Mouse (Mus musculus) forebrain, postnatal 0 days (tissue): Measurements from ENCODE around the gene 2700097O09Rik. TPM values are rescaled to one million over a fixed set of nuclear protein-coding genes. Genes with fewer than 3 reads are reported as not detected.

Source experiments
- ATAC-seq: fragments of 200-750 bp; cut with Nextera tagmentation; 2 replicates; pipeline ENCODE4 v1.8.0; 2017; ENCODE audit warnings: mild to moderate bottlenecking, moderate library complexity
- DNase-seq: peaks from one replicate; pipeline ENCODE4 v3.0.0-alpha.2; 2015
- H3K27ac ChIP-seq: fragments of 300-500 bp; sonication (generic); 2 replicates; pipeline ENCODE4 v1.5.1; 2014; ENCODE audit warnings: low read depth, mild to moderate bottlenecking, antibody characterized with exemption, low read length, moderate library complexity, mixed read lengths
- H3K27me3 ChIP-seq: fragments of 300-500 bp; sonication (generic); 2 replicates; pipeline ENCODE4 v1.6.1; 2014; ENCODE audit warnings: mild to moderate bottlenecking, low read length, mixed read lengths; ENCODE audit not compliant: insufficient read depth
- H3K36me3 ChIP-seq: fragments of 300-500 bp; sonication (generic); 2 replicates; pipeline ENCODE4 v1.6.1; 2014; ENCODE audit warnings: mild to moderate bottlenecking, moderate library complexity; ENCODE audit not compliant: insufficient read depth
- H3K4me1 ChIP-seq: fragments of 300-500 bp; sonication (generic); 2 replicates; pipeline ENCODE4 v1.6.1; 2014; ENCODE audit warnings: antibody characterized with exemption; ENCODE audit not compliant: insufficient read depth
- H3K4me2 ChIP-seq: fragments of 300-500 bp; sonication (generic); 2 replicates; pipeline ENCODE4 v1.6.1; 2014; ENCODE audit warnings: low read depth, mild to moderate bottlenecking, moderate library complexity
- H3K4me3 ChIP-seq: fragments of 300-500 bp; sonication (generic); 2 replicates; pipeline ENCODE4 v1.5.1; 2014; ENCODE audit warnings: low read depth, low read length, mixed read lengths
- H3K9ac ChIP-seq: fragments of 300-500 bp; sonication (generic); 2 replicates; pipeline ENCODE4 v1.6.1; 2014; ENCODE audit warnings: mild to moderate bottlenecking
- H3K9me3 ChIP-seq: fragments of 300-500 bp; sonication (generic); 2 replicates; pipeline ENCODE4 v1.6.1; 2016; ENCODE audit warnings: low read length
- CTCF ChIP-seq: sonication (generic); IDR thresholded peaks from 2 replicates; pipeline ENCODE4 v1.5.1; 2016; ENCODE audit warnings: antibody characterized with exemption, control low read depth, low read depth
- WGBS: fragments of 180-500 bp; shearing (Covaris S2); extraction: QIAGEN DNeasy Blood & Tissue Kit; methylation state at CpG from one replicate; pipeline ENCODE4 v1.1.7; 2014; 5-methylcytosine and 5-hydroxymethylcytosine counted together
- polyA plus RNA-seq: library from polyadenylated mRNA; unstranded; fragments of >200 nt; fragmentation: Nextera tagmentation; extraction: Ambion mirVana; gene quantifications from 2 replicates; pipeline ENCODE4 v1.2.1, GENCODE M21; 2015
- total RNA-seq: library from RNA; depleted of rRNA; stranded (reverse); fragments of >200 nt; gene quantifications from 2 replicates; pipeline ENCODE4 v1.2.3, GENCODE M21; 2014

Gene 2700097O09Rik
- total and polyA plus RNA-seq, 2 experiments from 2014 or later, result 15.6 to 19.3 TPM

DNA sequence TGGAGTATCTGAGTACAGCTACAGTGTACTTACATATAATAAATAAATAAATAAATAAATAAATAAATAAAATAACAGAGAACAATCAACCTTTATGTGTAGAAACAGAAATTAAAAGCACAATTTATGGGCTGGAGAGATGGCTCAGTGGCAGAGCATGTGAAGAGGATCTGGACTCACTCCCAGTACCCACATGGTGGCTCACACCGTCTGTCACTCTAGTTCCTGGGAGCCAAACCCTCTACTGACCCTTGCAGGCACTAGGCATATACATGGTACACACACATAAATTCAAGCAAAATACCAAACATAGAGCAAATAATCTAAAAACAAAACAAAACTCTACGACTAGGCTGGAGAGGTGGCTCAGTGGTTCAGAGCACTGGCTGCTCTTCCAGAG, 4.6 kb downstream of the 2700097O09Rik start:
- ATAC-seq (no peak), DNase-seq (no peak)
- Histone ChIP-seq H3K4me3 (no peak overlapping the region), H3K4me2 (no peak overlapping the region), H3K36me3 (no peaks in the 10 kb centered on the region), H3K9ac (no peak overlapping the region), H3K27ac (no peak overlapping the region), H3K4me1 (no peaks in the 10 kb centered on the region), H3K9me3 (no peaks in the 10 kb centered on the region), H3K27me3 (no peaks in the 10 kb centered on the region)
- no peak for TF ChIP-seq CTCF
- WGBS, result 86% methylated on average over 2 of the region's 2 CpGs

DNA sequence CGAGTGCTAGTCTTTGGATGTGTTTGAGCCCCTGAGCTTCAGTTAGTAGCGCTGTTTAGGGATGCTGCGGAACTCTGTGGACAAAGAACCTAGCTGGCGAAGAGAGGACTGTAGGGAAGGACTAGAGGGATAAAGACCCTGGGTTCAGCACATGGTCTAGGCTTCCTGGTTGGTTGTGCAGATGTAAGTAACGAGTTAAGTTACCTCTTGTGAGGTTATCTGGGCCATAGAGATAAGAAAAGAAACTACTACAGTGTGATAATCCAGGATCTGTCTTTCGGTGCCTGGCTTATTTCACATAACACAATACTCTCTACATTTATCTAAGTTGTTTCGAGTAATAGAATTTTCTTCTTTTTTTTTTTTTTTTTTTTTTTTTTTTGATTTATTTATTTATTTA, 6.2 kb downstream of the 2700097O09Rik start:
- no peak for TF ChIP-seq CTCF
- no peaks in the 10 kb centered on the region for H3K27me3 ChIP-seq
- H3K9ac ChIP-seq, result no peak overlapping the region
- WGBS, result 94% methylated on average over 7 of the region's 7 CpGs
- ATAC-seq, result no peak
- H3K4me1 ChIP-seq, result no peaks in the 10 kb centered on the region
- no peaks in the 10 kb centered on the region for H3K36me3 ChIP-seq
- H3K4me2 ChIP-seq, result no peak overlapping the region
- H3K4me3 ChIP-seq, result no peak overlapping the region
- no peak overlapping the region for H3K27ac ChIP-seq
- no peaks in the 10 kb centered on the region for H3K9me3 ChIP-seq
- DNase-seq, result no peak

DNA sequence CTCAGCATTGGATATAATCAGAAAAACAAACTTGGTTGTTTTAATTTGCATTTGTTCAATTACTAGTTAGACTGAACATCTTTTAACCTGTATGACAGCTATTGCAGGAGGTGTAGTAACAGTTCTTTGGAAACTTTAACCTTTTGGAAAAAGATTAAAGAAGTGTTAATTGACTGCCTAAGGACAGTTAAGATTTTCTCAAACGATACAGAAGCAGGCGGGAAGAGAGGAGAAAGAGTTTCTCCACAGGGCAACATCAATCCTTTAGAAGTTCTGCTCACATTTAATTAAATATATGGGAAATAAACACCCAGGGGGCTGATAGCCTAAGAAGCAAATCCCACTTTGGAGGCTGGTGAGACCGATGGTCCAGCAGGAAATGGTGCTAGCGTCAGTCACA, 7.4 kb downstream of the 2700097O09Rik start:
- Histone ChIP-seq H3K36me3 (no peaks in the 10 kb centered on the region), H3K27ac (no peak overlapping the region), H3K4me1 (no peaks in the 10 kb centered on the region), H3K27me3 (no peaks in the 10 kb centered on the region), H3K9ac (no peak overlapping the region), H3K9me3 (no peaks in the 10 kb centered on the region), H3K4me3 (no peak overlapping the region), H3K4me2 (no peak overlapping the region)
- DNase-seq (no peak), ATAC-seq (no peak)
- WGBS, result 74% methylated on average over 4 of the region's 4 CpGs
- no peak for TF ChIP-seq CTCF

DNA sequence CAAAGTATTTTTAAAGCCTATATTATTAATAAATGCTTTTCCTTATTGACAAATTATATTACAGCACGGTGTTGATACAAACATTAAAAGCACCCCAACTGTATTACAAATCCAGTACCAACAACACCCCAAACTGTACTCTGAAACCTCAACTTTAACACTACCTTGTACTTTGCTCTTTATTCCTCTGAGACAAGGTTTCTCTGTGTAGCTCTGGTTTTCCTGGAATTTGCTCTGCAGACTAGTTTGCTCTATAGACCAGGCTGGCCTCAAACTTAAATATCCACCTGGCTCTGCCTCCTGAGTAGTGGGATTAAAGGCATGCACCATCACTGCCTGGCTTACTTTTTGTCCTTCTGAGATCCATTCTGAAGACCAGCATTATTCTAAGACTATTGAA, 17.8 kb downstream of the 2700097O09Rik start:
- 90% methylated on average over 1 of the region's 1 CpGs for WGBS
- no peaks in the 10 kb centered on the region for H3K9me3 ChIP-seq
- no peaks in the 10 kb centered on the region for H3K4me1 ChIP-seq
- no peak for DNase-seq
- H3K4me3 ChIP-seq, result no peak overlapping the region
- ATAC-seq, result no peak
- no peak overlapping the region for H3K9ac ChIP-seq
- H3K27me3 ChIP-seq, result no peaks in the 10 kb centered on the region
- TF ChIP-seq CTCF, result no peak
- no peak overlapping the region for H3K4me2 ChIP-seq
- no peak overlapping the region for H3K27ac ChIP-seq
- peaks cover 12% of the 10 kb centered on the region; the same call in 1 of the 2 replicates for H3K36me3 ChIP-seq

DNA sequence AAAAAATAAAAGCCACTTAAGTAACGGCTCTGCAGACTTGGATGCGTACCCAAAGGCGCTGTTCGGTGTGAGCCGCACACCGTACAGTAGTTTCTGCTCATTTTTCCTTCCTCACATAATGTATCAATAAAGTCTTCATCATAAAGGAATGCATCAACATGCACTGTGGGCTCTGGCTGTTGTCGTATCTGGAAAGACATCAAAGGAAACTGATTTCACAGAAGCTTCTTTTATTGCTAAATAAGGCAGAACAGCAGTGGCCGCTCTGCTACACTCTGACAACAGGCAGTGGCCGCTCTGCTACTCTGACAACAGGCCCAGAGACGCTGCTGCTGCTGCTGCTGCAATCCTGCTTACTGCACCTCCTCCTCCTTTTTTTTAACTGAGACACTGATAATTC, 18.9 kb downstream of the 2700097O09Rik start:
- DNase-seq (peak; percentile 10), ATAC-seq (no peak)
- no peak overlapping the region for H3K4me3 ChIP-seq
- H3K9me3 ChIP-seq, result no peaks in the 10 kb centered on the region
- H3K4me2 ChIP-seq, result no peak overlapping the region
- WGBS, result 61% methylated on average over 10 of the region's 10 CpGs
- H3K27me3 ChIP-seq, result no peaks in the 10 kb centered on the region
- H3K9ac ChIP-seq, result no peak overlapping the region
- peaks cover 15% of the 10 kb centered on the region; the same call in 1 of the 2 replicates for H3K36me3 ChIP-seq
- no peaks in the 10 kb centered on the region for H3K4me1 ChIP-seq
- no peak for TF ChIP-seq CTCF
- no peak overlapping the region for H3K27ac ChIP-seq

DNA sequence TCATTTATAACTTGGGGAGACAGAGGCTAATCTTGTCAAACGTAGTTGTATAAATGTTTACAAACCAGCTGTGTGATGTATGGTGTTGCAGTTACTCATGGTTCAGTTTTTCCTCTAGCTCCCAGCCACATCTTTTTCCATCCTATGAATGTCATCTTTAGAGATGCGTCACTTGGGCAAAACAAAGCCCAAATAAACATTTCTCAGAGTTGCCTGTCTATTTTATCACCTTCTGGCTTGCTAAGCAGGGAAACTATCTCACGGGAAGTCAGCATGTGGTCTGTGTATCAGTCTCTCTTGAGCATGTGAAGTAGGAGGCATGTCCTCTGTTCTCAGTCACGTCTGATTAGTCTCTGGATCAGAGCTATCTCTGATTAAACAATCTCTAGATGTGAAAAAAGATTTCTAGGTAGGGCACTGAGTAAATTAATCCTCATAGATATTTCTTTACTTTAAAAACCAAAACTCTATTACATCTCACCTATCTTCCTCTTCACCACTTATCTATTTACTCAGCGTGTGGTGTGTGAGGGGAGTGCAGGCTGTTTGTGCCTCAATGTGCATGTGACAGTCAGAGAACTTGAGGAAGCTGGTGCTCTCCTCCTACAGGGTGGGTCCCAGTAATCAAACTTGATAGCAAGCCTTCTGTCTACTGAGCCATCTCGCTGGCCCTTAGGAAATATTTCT, 19.6 kb downstream of the 2700097O09Rik start:
- no peak overlapping the region for H3K27ac ChIP-seq
- H3K4me3 ChIP-seq, result no peak overlapping the region
- TF ChIP-seq CTCF, result no peak
- no peak for DNase-seq
- ATAC-seq, result no peak
- no peaks in the 10 kb centered on the region for H3K4me1 ChIP-seq
- H3K4me2 ChIP-seq, result no peak overlapping the region
- WGBS, result 84% methylated on average over 6 of the region's 6 CpGs
- no peaks in the 10 kb centered on the region for H3K27me3 ChIP-seq
- H3K9ac ChIP-seq, result no peak overlapping the region
- no peaks in the 10 kb centered on the region for H3K9me3 ChIP-seq
- H3K36me3 ChIP-seq, result peaks cover 15% of the 10 kb centered on the region; the same call in 1 of the 2 replicates

DNA sequence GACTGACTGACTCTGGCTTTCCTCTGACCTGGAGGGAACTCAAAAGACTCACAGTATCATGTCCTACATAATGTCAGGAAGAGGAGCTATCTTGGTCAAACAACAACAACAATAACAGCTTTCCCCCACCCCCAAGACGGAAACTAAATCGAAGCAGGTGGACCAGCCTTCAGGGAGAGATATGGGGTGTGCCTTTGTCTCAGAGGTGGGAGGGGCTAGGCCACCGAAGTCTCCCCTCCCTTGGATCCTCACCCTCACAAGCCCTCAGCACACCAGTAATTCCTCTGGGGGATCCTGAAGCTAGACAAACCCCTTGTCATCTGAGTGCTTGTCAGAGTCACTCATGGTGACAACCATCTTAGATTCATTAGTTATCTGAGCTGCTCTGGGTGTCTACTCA, 20.1 kb downstream of the 2700097O09Rik start:
- Histone ChIP-seq H3K4me2 (no peak overlapping the region), H3K27me3 (no peaks in the 10 kb centered on the region), H3K9ac (no peak overlapping the region), H3K9me3 (no peaks in the 10 kb centered on the region), H3K27ac (no peak overlapping the region), H3K36me3 (peaks cover 15% of the 10 kb centered on the region; the same call in 1 of the 2 replicates), H3K4me1 (no peaks in the 10 kb centered on the region), H3K4me3 (no peak overlapping the region)
- ATAC-seq (no peak), DNase-seq (no peak)
- no peak for TF ChIP-seq CTCF
- WGBS, result 68% methylated on average over 3 of the region's 3 CpGs
